Mouse (Mus musculus) heart, postnatal 10 days (tissue): ENCODE measurements around the gene Tubgcp2. TPM values are rescaled to one million over a fixed set of nuclear protein-coding genes. Genes with fewer than 3 reads are reported as not detected.

Experiments
- DNase-seq, 2 experiments: peaks; one replicate each; pipeline ENCODE4 v3.0.0; 2021
- intact Hi-C: fragments of 180-260 bp; cut with DNase I; formaldehyde crosslinking; loops from one replicate; pipeline ENCODE4 v1.15.1; 2025
- total RNA-seq, 2 experiments: library from RNA; stranded (reverse); gene quantifications; 2 replicates each; pipeline ENCODE4 v1.2.3; 2021

Tubgcp2 gene
- total RNA-seq, 2 experiments from 2014 or later: 36.5 to 37.1 TPM

- no peak for DNase-seq
- intact Hi-C loops: no loop called here
Observed at GRCm38 (mm10) chr7:139988272-139988671, 48.2 kb downstream of the Tubgcp2 start.

- no peak for DNase-seq
- intact Hi-C loops: no loop called here
Observed at GRCm38 (mm10) chr7:139984505-139984904, 52.0 kb downstream of the Tubgcp2 start.

- intact Hi-C loops: no loop called here
- no peak for DNase-seq
Observed at GRCm38 (mm10) chr7:139982058-139982457, 54.4 kb downstream of the Tubgcp2 start.

- DNase-seq: no peak
Observed at GRCm38 (mm10) chr7:139980778-139981177, 55.7 kb downstream of the Tubgcp2 start.

GRCm38 (mm10) chr7:139979011-139979719 is 57.3 kb downstream of the Tubgcp2 start:
- no peak for DNase-seq
- intact Hi-C loops: no loop called here

More at GRCm38 (mm10) chr7:139980778-139981177, 55.7 kb downstream of the Tubgcp2 start:
- intact Hi-C loops: no loop called here

- intact Hi-C loops: no loop called here
- DNase-seq: peak; percentile 78 to 83
Observed at GRCm38 (mm10) chr7:139978278-139978892, 58.1 kb downstream of the Tubgcp2 start, which contains the start of gene 6430531B16Rik. Gene 6430531B16Rik, minus strand, starts transcription at chr7:139978755.

DNA sequence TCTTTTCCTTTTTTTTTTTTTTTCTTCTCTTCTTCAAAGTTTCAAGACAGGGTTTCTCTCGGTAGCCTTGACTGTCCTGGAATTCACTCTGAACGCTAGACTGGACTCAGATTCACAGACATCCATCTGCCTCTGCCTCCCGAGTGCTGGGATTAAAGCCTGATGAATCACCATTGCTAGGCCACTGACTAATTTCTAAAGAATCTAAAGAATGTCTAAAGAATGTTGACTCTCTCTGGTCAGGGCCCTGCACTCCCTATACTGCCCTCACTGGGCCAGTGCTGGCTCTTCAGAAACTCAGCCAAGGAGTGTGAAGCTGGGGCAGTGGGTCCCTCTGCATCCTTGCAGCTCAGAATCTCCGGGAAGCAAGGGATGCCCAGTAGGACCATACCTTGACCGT is 61.0 kb downstream of the Tubgcp2 start:
- DNase-seq: no peak
- intact Hi-C loops: no loop called here

DNA sequence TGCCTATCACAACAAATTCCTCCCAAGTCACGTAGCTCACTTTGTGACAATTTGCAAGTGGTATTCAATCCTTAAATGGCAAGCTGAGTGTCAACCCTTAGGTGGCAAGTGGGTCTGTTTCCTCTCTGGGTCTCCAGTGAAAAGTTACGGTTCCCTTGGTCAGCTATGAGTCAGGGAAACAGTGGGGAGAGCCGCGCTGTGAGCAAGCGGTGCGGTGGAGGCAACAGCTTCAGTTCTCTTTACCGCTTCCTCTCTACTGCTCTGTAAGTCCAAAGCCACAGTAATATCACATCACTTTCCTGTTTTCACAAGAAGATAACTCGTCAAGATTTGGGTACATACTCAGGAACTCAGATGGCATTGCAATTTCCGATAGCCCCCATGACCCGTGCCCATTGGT is 62.2 kb downstream of the Tubgcp2 start:
- intact Hi-C loops: no loop called here
- DNase-seq: no peak

- intact Hi-C loops: no loop called here
- DNase-seq: no peak
Observed at GRCm38 (mm10) chr7:139972923-139973331, 63.5 kb downstream of the Tubgcp2 start.

GRCm38 (mm10) chr7:139971436-139971835 is 65.0 kb downstream of the Tubgcp2 start:
- intact Hi-C loops: no loop called here

DNA sequence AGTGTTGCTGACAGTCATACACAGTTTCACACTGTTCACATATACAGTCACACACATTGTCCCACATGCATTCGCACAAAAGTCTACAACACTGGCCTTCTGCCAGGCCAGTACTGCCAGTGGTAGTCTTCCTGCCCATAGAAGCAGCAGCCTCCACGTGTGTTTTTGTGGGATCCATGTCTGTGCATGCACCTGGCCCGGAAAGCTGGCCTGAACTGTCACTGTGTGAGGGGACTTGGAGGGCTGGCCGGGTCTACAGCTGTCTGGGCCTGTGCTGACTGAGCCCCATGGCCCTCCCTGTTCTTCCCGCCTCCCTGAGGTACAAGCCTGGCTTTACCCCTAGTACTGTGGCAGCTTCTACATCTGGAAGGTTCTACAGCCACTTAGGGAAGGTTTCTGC is 65.5 kb downstream of the Tubgcp2 start:
- intact Hi-C loops: no loop called here
- no peak for DNase-seq

More at GRCm38 (mm10) chr7:139971436-139971835, 65.0 kb downstream of the Tubgcp2 start:
- DNase-seq: no peak

- intact Hi-C loops: no loop called here
- DNase-seq: no peak
Observed at GRCm38 (mm10) chr7:139970216-139970919, 66.1 kb downstream of the Tubgcp2 start.

DNA sequence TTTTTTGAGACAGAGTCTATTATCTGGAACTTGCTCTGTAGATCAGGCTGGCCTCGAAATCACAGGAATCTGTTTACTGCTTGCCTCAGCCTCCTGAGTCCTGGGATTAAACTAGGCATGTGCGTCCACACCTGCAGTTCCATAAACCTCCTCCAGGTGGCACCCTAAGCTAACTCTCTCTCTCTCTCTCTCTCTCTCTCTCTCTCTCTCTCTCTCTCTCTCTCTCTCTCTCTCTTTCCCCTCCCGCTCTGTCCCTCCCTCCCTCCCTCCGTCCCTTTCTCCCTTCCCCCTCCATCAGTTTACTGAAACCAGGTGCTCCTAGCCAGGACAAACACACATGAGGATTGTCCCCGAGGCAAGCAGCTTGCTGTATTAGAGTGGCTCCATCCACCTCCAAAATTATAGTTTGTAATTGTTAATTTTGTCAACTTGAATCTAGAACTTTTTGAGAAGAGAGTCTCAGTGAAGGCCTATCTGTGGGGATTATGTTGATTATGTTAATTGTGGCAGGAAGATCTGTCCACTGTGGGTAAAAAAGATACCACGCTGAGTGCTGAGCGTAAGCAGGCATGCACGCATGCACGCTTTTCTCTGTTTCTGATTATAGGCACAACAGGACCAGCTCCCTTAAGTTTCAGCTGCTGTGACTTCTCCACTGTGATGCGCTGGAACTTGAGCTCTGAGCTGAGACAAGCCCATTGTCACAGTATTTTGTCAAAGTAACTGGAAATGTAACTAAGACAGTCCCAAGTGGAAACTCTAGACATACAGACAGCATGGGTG is 66.9 kb downstream of the Tubgcp2 start:
- DNase-seq: peak; percentile 82 to 88

GRCm38 (mm10) chr7:139968428-139968827 is 68.0 kb downstream of the Tubgcp2 start:
- intact Hi-C loops: loop anchor here (5.0 kb wide), 1 partner anchor 174 kb away; no protein-coding TSS in a partner anchor

More for the DNA sequence above, 66.9 kb downstream of the Tubgcp2 start:
- intact Hi-C loops: loop anchor here (1.0 to 5.0 kb wide), 3 partner anchors 25 to 173 kb away; no protein-coding TSS in a partner anchor

GRCm38 (mm10) chr7:139967175-139967574 is 69.3 kb downstream of the Tubgcp2 start:
- intact Hi-C loops: loop anchor here (5.0 kb wide), 1 partner anchor 175 kb away; no protein-coding TSS in a partner anchor

More at GRCm38 (mm10) chr7:139968428-139968827, 68.0 kb downstream of the Tubgcp2 start:
- no peak for DNase-seq

DNA sequence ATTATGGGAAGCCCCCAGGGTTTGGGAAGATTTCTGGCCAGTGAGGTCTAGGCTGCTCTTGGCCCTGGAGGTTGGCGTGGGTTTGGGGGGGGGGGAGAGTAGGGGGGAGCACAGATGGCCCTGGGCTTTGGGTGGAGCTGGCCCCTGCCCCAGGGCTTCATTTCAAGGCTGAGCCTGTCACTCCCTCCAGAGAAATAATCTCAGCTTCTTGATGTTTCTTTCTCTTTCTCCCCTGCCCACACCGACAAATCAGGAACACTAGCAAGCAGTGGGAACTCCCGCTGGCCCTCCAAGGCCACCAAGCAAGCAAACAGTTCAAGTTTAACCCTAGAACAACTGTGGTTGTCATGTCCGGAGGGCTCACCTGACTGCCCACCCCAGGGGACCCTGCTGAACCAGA is 72.7 kb downstream of the Tubgcp2 start:
- DNase-seq: no peak

More at GRCm38 (mm10) chr7:139967175-139967574, 69.3 kb downstream of the Tubgcp2 start:
- DNase-seq: no peak

GRCm38 (mm10) chr7:139961141-139961540 is 75.3 kb downstream of the Tubgcp2 start:
- intact Hi-C loops: no loop called here

More for the DNA sequence above, 72.7 kb downstream of the Tubgcp2 start:
- intact Hi-C loops: no loop called here

GRCm38 (mm10) chr7:139957958-139958357 is 78.5 kb downstream of the Tubgcp2 start:
- DNase-seq: no peak
- intact Hi-C loops: no loop called here

More at GRCm38 (mm10) chr7:139961141-139961540, 75.3 kb downstream of the Tubgcp2 start:
- DNase-seq: no peak

- DNase-seq: no peak
- intact Hi-C loops: no loop called here
Observed at GRCm38 (mm10) chr7:139957437-139957836, 79.0 kb downstream of the Tubgcp2 start.

- no peak for DNase-seq
- intact Hi-C loops: no loop called here
Observed at GRCm38 (mm10) chr7:139956658-139957057, 79.8 kb downstream of the Tubgcp2 start.
